Mouse (Mus musculus): ENCODE data around the gene Fam19a3. TPM values are rescaled to one million over a fixed set of nuclear protein-coding genes. Genes with fewer than 3 reads are reported as not detected.

The Fam19a3 gene
- total and polyA plus RNA-seq, 2 experiments from 2014 or later: 0.21 TPM; not detected in 1

- Histone ChIP-seq H3K27me3 (ENCODE audit: insufficient read depth, low read length) (no peaks in the 10 kb centered on the region), H3K4me3 (ENCODE audit: low read length) (no peak overlapping the region), H3K4me1 (ENCODE audit: insufficient read depth, low read length) (no peaks in the 10 kb centered on the region), H3K36me3 (ENCODE audit: insufficient read depth, low read length) (0 out of 2 replicates have a peak, but pooled peaks cover 8% of the 10 kb centered on the region), H3K9ac (replicated peaks; ENCODE audit: low read length) (no peak overlapping the region), H3K4me2 (ENCODE audit: low read depth, low read length) (no peak overlapping the region), H3K27ac (no peak overlapping the region), H3K9me3 (ENCODE audit: low read length) (no peaks in the 10 kb centered on the region)
- DNase-seq (ENCODE audit: low spot score) (no peak), ATAC-seq (no peak)
- 95% methylated on average over 10 of the region's 10 CpGs for WGBS
- no peak for TF ChIP-seq CTCF (IDR thresholded peaks at IDR 0.05; ENCODE audit: low read depth)
Observed at GRCm38 (mm10) chr3:104804312-104804711, 22.7 kb upstream of the Fam19a3 start.

- 87% methylated on average over 6 of the region's 6 CpGs for WGBS
Observed at GRCm38 (mm10) chr3:104801481-104801880, 19.8 kb upstream of the Fam19a3 start.

GRCm38 (mm10) chr3:104800681-104801080 is 19.0 kb upstream of the Fam19a3 start:
- 0 out of 2 replicates have a peak, but pooled peaks cover 3% of the 10 kb centered on the region for H3K4me1 ChIP-seq (ENCODE audit: insufficient read depth, low read length)
- H3K4me3 ChIP-seq (ENCODE audit: low read length): no peak overlapping the region
- no peak overlapping the region for H3K9ac ChIP-seq (replicated peaks; ENCODE audit: low read length)
- H3K36me3 ChIP-seq (ENCODE audit: insufficient read depth, low read length): peaks cover 17% of the 10 kb centered on the region; the same call in 1 of the 2 replicates
- WGBS: 96% methylated on average over 11 of the region's 11 CpGs
- H3K27ac ChIP-seq: no peak overlapping the region
- DNase-seq (ENCODE audit: low spot score) (no peak), ATAC-seq (no peak)
- no peak overlapping the region for H3K4me2 ChIP-seq (ENCODE audit: low read depth, low read length)
- H3K9me3 ChIP-seq (ENCODE audit: low read length): no peaks in the 10 kb centered on the region
- H3K27me3 ChIP-seq (ENCODE audit: insufficient read depth, low read length): no peaks in the 10 kb centered on the region
- TF ChIP-seq CTCF (IDR thresholded peaks at IDR 0.05; ENCODE audit: low read depth): no peak

More at GRCm38 (mm10) chr3:104801481-104801880, 19.8 kb upstream of the Fam19a3 start:
- ATAC-seq (no peak), DNase-seq (ENCODE audit: low spot score) (no peak)
- Histone ChIP-seq H3K36me3 (ENCODE audit: insufficient read depth, low read length) (peaks cover 13% of the 10 kb centered on the region; the same call in 1 of the 2 replicates), H3K4me2 (ENCODE audit: low read depth, low read length) (no peak overlapping the region), H3K27me3 (ENCODE audit: insufficient read depth, low read length) (no peaks in the 10 kb centered on the region), H3K4me3 (ENCODE audit: low read length) (no peak overlapping the region), H3K27ac (no peak overlapping the region), H3K9ac (replicated peaks; ENCODE audit: low read length) (no peak overlapping the region), H3K4me1 (ENCODE audit: insufficient read depth, low read length) (no peaks in the 10 kb centered on the region), H3K9me3 (ENCODE audit: low read length) (no peaks in the 10 kb centered on the region)
- no peak for TF ChIP-seq CTCF (IDR thresholded peaks at IDR 0.05; ENCODE audit: low read depth)

GRCm38 (mm10) chr3:104796430-104797082 is 14.9 kb upstream of the Fam19a3 start:
- H3K9ac ChIP-seq (replicated peaks; ENCODE audit: low read length): no peak overlapping the region
- H3K27me3 ChIP-seq (ENCODE audit: insufficient read depth, low read length): no peaks in the 10 kb centered on the region
- no peak overlapping the region for H3K4me3 ChIP-seq (ENCODE audit: low read length)
- no peak for TF ChIP-seq CTCF (IDR thresholded peaks at IDR 0.05; ENCODE audit: low read depth)
- no peak for ATAC-seq
- DNase-seq (ENCODE audit: low spot score): no peak
- H3K27ac ChIP-seq: no peak overlapping the region
- WGBS: 83% methylated on average over 15 of the region's 15 CpGs
- peaks cover 17% of the 10 kb centered on the region; the same call in 1 of the 2 replicates for H3K36me3 ChIP-seq (ENCODE audit: insufficient read depth, low read length)
- H3K4me1 ChIP-seq (ENCODE audit: insufficient read depth, low read length): peaks cover 11% of the 10 kb centered on the region; the same call in 1 of the 2 replicates
- no peak overlapping the region for H3K4me2 ChIP-seq (ENCODE audit: low read depth, low read length)
- H3K9me3 ChIP-seq (ENCODE audit: low read length): no peaks in the 10 kb centered on the region

- H3K9ac ChIP-seq (replicated peaks; ENCODE audit: low read length): no peak overlapping the region
- DNase-seq (ENCODE audit: low spot score): no peak
- WGBS: 58% methylated on average over 15 of the region's 15 CpGs
- H3K4me1 ChIP-seq (ENCODE audit: insufficient read depth, low read length): peaks cover 17% of the 10 kb centered on the region; the same call in 1 of the 2 replicates
- no peaks in the 10 kb centered on the region for H3K9me3 ChIP-seq (ENCODE audit: low read length)
- ATAC-seq: no peak
- H3K27me3 ChIP-seq (ENCODE audit: insufficient read depth, low read length): no peaks in the 10 kb centered on the region
- H3K4me2 ChIP-seq (ENCODE audit: low read depth, low read length): no peak overlapping the region
- H3K27ac ChIP-seq: no peak overlapping the region
- H3K36me3 ChIP-seq (ENCODE audit: insufficient read depth, low read length): peaks cover 17% of the 10 kb centered on the region; the same call in 1 of the 2 replicates
- H3K4me3 ChIP-seq (ENCODE audit: low read length): no peak overlapping the region
- no peak for TF ChIP-seq CTCF (IDR thresholded peaks at IDR 0.05; ENCODE audit: low read depth)
Observed at GRCm38 (mm10) chr3:104795661-104796340, 14.2 kb upstream of the Fam19a3 start.

- WGBS: 63% methylated on average over 12 of the region's 12 CpGs
- no peaks in the 10 kb centered on the region for H3K27me3 ChIP-seq (ENCODE audit: insufficient read depth, low read length)
Observed at GRCm38 (mm10) chr3:104794953-104795470, 13.4 kb upstream of the Fam19a3 start.

More at GRCm38 (mm10) chr3:104794953-104795470, 13.4 kb upstream of the Fam19a3 start:
- Histone ChIP-seq H3K4me2 (ENCODE audit: low read depth, low read length) (no peak overlapping the region), H3K9ac (replicated peaks; ENCODE audit: low read length) (no peak overlapping the region), H3K4me1 (ENCODE audit: insufficient read depth, low read length) (peaks cover 19% of the 10 kb centered on the region; the same call in 1 of the 2 replicates), H3K36me3 (ENCODE audit: insufficient read depth, low read length) (peaks cover 16% of the 10 kb centered on the region; the same call in 1 of the 2 replicates), H3K4me3 (ENCODE audit: low read length) (no peak overlapping the region), H3K27ac (no peak overlapping the region), H3K9me3 (ENCODE audit: low read length) (no peaks in the 10 kb centered on the region)
- ATAC-seq (no peak), DNase-seq (ENCODE audit: low spot score) (no peak)
- no peak for TF ChIP-seq CTCF (IDR thresholded peaks at IDR 0.05; ENCODE audit: low read depth)
